Mouse (Mus musculus): ENCODE data around the gene 4931428F04Rik.

- TF ChIP-seq POLR2A (IDR thresholded peaks at IDR 0.05; ENCODE audit: extremely low read depth, insufficient read depth, low read length) (no peak), CTCF (IDR thresholded peaks at IDR 0.05; ENCODE audit: extremely low read depth, insufficient read depth, low read length) (no peak)
Measured at GRCm38 (mm10) chr8:105233126-105233935, 56.3 kb downstream of the 4931428F04Rik start.

Data from cortical plate, adult 2 months (tissue).